ENCODE assay signal across 8 mouse cellular contexts in the genomic region with DNA sequence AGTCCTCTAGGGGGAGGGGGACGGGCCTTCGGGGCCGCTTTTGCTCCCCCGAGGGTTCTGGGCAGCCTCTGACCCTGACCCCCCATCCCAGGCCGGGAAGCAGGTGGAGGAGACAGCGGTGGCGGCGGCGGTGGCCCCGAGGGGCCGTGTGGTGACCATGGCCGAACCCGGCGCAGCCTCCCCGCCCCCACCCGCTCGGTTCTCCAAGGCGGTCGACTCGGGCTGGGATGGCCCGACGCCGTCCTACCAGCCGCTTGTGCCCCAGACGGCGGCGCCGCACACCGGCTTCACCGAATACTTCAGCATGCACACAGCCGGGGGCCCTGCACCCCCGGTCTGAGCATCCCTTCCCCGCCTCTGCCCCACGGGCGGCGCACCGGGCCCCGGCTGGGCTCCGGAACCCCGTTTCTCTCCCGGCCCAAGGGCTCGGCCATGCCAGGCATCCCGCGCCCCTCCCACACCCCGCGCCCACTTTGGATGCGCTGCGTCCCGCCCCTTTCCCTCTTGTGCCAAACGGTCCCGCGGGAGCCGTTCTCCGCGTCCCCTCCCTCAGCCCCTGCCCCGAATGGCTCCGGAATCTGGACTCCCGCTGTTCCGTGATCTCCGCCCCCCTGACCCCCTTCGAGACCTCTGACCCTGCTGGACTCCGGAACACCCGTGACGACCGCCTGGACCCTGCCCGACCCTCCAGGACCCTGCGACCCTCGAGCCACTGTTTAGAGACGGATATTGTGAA. TPM values are rescaled to one million over a fixed set of nuclear protein-coding genes. Genes with fewer than 3 reads are reported as not detected.
DNase-seq lines count a peak whose midpoint lies in the region; ATAC-seq lines count a peak whose summit lies in the region.

No protein-coding gene starts in this region.

- WGBS in hindbrain, embryonic 12.5 days = under 1% methylated on average over 59 of the region's 69 CpGs
- 3% methylated on average over 69 of the region's 69 CpGs for WGBS in liver, embryonic 15.5 days (ENCODE audit: insufficient replicate concordance)
- under 1% methylated on average over 57 of the region's 69 CpGs for WGBS in stomach, embryonic 14.5 days

- H3K4me2 ChIP-seq in hindbrain, embryonic 12.5 days (replicated peaks) = peak overlapping the region; percentile 68
- peak overlapping the region; percentile 89 for H3K4me2 ChIP-seq in liver, embryonic 15.5 days
- peak overlapping the region; percentile 73 for H3K4me2 ChIP-seq in stomach, embryonic 14.5 days (replicated peaks; ENCODE audit: low read depth, low read length)

- H3K27me3 ChIP-seq in hindbrain, embryonic 12.5 days = peaks cover 50% of the 10 kb centered on the region
- H3K27me3 ChIP-seq in liver, embryonic 15.5 days = peaks cover 70% of the 10 kb centered on the region
- 0 out of 2 replicates have a peak, but pooled peaks cover 18% of the 10 kb centered on the region for H3K27me3 ChIP-seq in stomach, embryonic 14.5 days (ENCODE audit: control insufficient read depth, insufficient read depth, low read length)

- H3K36me3 ChIP-seq in hindbrain, embryonic 12.5 days = no peaks in the 10 kb centered on the region
- H3K36me3 ChIP-seq in liver, embryonic 15.5 days (replicated peaks) = no peaks in the 10 kb centered on the region
- H3K36me3 ChIP-seq in stomach, embryonic 14.5 days (ENCODE audit: control insufficient read depth, insufficient read depth, low read length) = no peaks in the 10 kb centered on the region

- peaks cover 24% of the 10 kb centered on the region for H3K4me1 ChIP-seq in hindbrain, embryonic 12.5 days
- H3K4me1 ChIP-seq in liver, embryonic 15.5 days (replicated peaks) = peaks cover 27% of the 10 kb centered on the region
- H3K4me1 ChIP-seq in stomach, embryonic 14.5 days (ENCODE audit: control insufficient read depth, insufficient read depth, low read length) = peaks cover 20% of the 10 kb centered on the region; the same call in 1 of the 2 replicates

- peak; percentile 29 for DNase-seq in gastrocnemius, postnatal 10 days
- no peak for DNase-seq in gastrocnemius, adult 18-20 months (ENCODE audit: low spot score)
- DNase-seq in CD4-positive helper T cell, adult 2 months (ENCODE audit: low read depth, low spot score) = peak; percentile 21
- DNase-seq in cerebellum, postnatal 14 days = peak; percentile 59 to 71
- DNase-seq in thymus, adult 18-20 months = no peak

- H3K9ac ChIP-seq in hindbrain, embryonic 12.5 days = peak overlapping the region; percentile 62
- no peak overlapping the region for H3K9ac ChIP-seq in liver, embryonic 15.5 days
- no peak overlapping the region; the same call in 1 of the 2 replicates for H3K9ac ChIP-seq in stomach, embryonic 14.5 days (replicated peaks; ENCODE audit: low read depth, low read length)

- H3K4me3 ChIP-seq in hindbrain, embryonic 12.5 days = peak overlapping the region; percentile 43
- H3K4me3 ChIP-seq in liver, embryonic 15.5 days (replicated peaks) = peak overlapping the region; percentile 39
- peak overlapping the region; percentile 36 for H3K4me3 ChIP-seq in stomach, embryonic 14.5 days (ENCODE audit: low read depth, low read length)

- no peak overlapping the region for H3K27ac ChIP-seq in hindbrain, embryonic 12.5 days
- H3K27ac ChIP-seq in liver, embryonic 15.5 days (replicated peaks) = no peak overlapping the region
- H3K27ac ChIP-seq in stomach, embryonic 14.5 days (ENCODE audit: low read length) = no peak overlapping the region

- no peaks in the 10 kb centered on the region for H3K9me3 ChIP-seq in hindbrain, embryonic 12.5 days (replicated peaks)
- no peaks in the 10 kb centered on the region for H3K9me3 ChIP-seq in liver, embryonic 15.5 days (replicated peaks)
- no peaks in the 10 kb centered on the region for H3K9me3 ChIP-seq in stomach, embryonic 14.5 days (ENCODE audit: control insufficient read depth, low read depth, low read length)

- no peak for ATAC-seq in hindbrain, embryonic 12.5 days (ENCODE audit: low FRiP score)
- ATAC-seq in liver, embryonic 15.5 days (ENCODE audit: insufficient read depth) = no peak
- no peak for ATAC-seq in stomach, embryonic 14.5 days (ENCODE audit: insufficient number of reproducible peaks, insufficient read depth, low FRiP score, low read depth)

RNA-seq across cellular contexts. Expression of a gene that starts 1.5 kb away (rescaled TPM):
- 10 to 100 TPM; 24.0 to 27.2 TPM for total RNA-seq in gastrocnemius, postnatal 10 days (2021)
- 10 to 100 TPM; 20.3 to 22.0 TPM for total RNA-seq in gastrocnemius, adult 18-20 months (2021)
- polyA plus RNA-seq in hindbrain, embryonic 12.5 days (2016; fragmentation: Nextera tagmentation; extraction: Ambion mirVana) = 20.9 and 23.0 TPM in 2 replicates
- 0.79 and 1.1 TPM in 2 replicates for polyA plus RNA-seq in liver, embryonic 15.5 days (2015; fragmentation: Nextera tagmentation; extraction: Ambion mirVana)
- polyA plus RNA-seq in stomach, embryonic 14.5 days (2014; fragmentation: Nextera tagmentation; extraction: Ambion mirVana) = 12.2 and 13.0 TPM in 2 replicates

RNA-seq across cellular contexts. Expression of a gene that starts 9.6 kb away (rescaled TPM):
- not detected for total RNA-seq in gastrocnemius, postnatal 10 days (2021)
- total RNA-seq in gastrocnemius, adult 18-20 months (2021) = not detected
- polyA plus RNA-seq in hindbrain, embryonic 12.5 days (2016; fragmentation: Nextera tagmentation; extraction: Ambion mirVana) = 24.3 and 25.9 TPM in 2 replicates
- polyA plus RNA-seq in liver, embryonic 15.5 days (2015; fragmentation: Nextera tagmentation; extraction: Ambion mirVana) = 0.09 TPM in 1 of 2 replicates, not detected in the other
- polyA plus RNA-seq in stomach, embryonic 14.5 days (2014; fragmentation: Nextera tagmentation; extraction: Ambion mirVana) = 1.9 and 2.0 TPM in 2 replicates

RNA-seq across cellular contexts. Expression of a gene that starts 14.3 kb away (rescaled TPM):
- total RNA-seq in gastrocnemius, postnatal 10 days (2021) = not detected
- not detected for total RNA-seq in gastrocnemius, adult 18-20 months (2021)
- polyA plus RNA-seq in hindbrain, embryonic 12.5 days (2016; fragmentation: Nextera tagmentation; extraction: Ambion mirVana) = 0.87 and 1.1 TPM in 2 replicates
- 0.07 TPM in 1 of 2 replicates, not detected in the other for polyA plus RNA-seq in liver, embryonic 15.5 days (2015; fragmentation: Nextera tagmentation; extraction: Ambion mirVana)
- polyA plus RNA-seq in stomach, embryonic 14.5 days (2014; fragmentation: Nextera tagmentation; extraction: Ambion mirVana) = 0.76 and 1.1 TPM in 2 replicates

RNA-seq across cellular contexts. Expression of a gene that starts 17.7 kb away (rescaled TPM):
- 10 to 100 TPM in 1 of 2 experiments, 1 to 10 TPM in 1; 7.5 to 12.3 TPM for total RNA-seq in gastrocnemius, postnatal 10 days (2021)
- 1 to 10 TPM in 1 of 2 experiments, under 1 TPM in 1; 0.82 to 1.1 TPM for total RNA-seq in gastrocnemius, adult 18-20 months (2021)
- polyA plus RNA-seq in hindbrain, embryonic 12.5 days (2016; fragmentation: Nextera tagmentation; extraction: Ambion mirVana) = 391 and 405 TPM in 2 replicates
- polyA plus RNA-seq in liver, embryonic 15.5 days (2015; fragmentation: Nextera tagmentation; extraction: Ambion mirVana) = 25.7 and 26.1 TPM in 2 replicates
- polyA plus RNA-seq in stomach, embryonic 14.5 days (2014; fragmentation: Nextera tagmentation; extraction: Ambion mirVana) = 274 and 284 TPM in 2 replicates

RNA-seq across cellular contexts. Expression of a gene that starts 48.0 kb away (rescaled TPM):
- total RNA-seq in gastrocnemius, postnatal 10 days (2021) = 10 to 100 TPM; 65.7 to 73.4 TPM
- total RNA-seq in gastrocnemius, adult 18-20 months (2021) = 10 to 100 TPM; 34.8 to 38.3 TPM
- 41.1 and 42.4 TPM in 2 replicates for polyA plus RNA-seq in hindbrain, embryonic 12.5 days (2016; fragmentation: Nextera tagmentation; extraction: Ambion mirVana)
- 8.9 and 10.2 TPM in 2 replicates for polyA plus RNA-seq in liver, embryonic 15.5 days (2015; fragmentation: Nextera tagmentation; extraction: Ambion mirVana)
- polyA plus RNA-seq in stomach, embryonic 14.5 days (2014; fragmentation: Nextera tagmentation; extraction: Ambion mirVana) = 51.4 and 54.1 TPM in 2 replicates

Comparison
In these comparisons a context has a peak if more than half of its experiments do, and no peak if none do; other contexts are left out.
1. DNase-seq: peak in gastrocnemius, postnatal 10 days (single experiment), CD4-positive helper T cell, adult 2 months (single experiment) and cerebellum, postnatal 14 days (2 of 2); none in gastrocnemius, adult 18-20 months (single experiment) and thymus, adult 18-20 months (0 of 2).
2. Peak in every context shown above with its lines, with median percentiles within 50 percentile points of each other: H3K4me2 ChIP-seq and H3K4me3 ChIP-seq.